Mouse (Mus musculus) inflammation-experienced regulatory T-cells, adult 6 months (primary cell): ENCODE measurements around the gene Bcl11b. TPM values are rescaled to one million over a fixed set of nuclear protein-coding genes. Genes with fewer than 3 reads are reported as not detected.

Source experiments
- ATAC-seq: one replicate; pipeline ENCODE4 v1.8.0; 2017
- polyA plus RNA-seq, 3 experiments: library from polyadenylated mRNA; unstranded; fragments of 100-300 nt; shearing (Covaris generic); gene quantifications; one replicate each; pipeline ENCODE4 v1.2.1; 2017

Bcl11b gene
- polyA plus RNA-seq, 3 experiments from 2014 or later: 26.0 to 46.3 (median 40.8) TPM

- peak; percentile 20 for ATAC-seq
Measured at GRCm38 (mm10) chr12:107930611-107931350, 72.6 kb downstream of the Bcl11b start.

DNA sequence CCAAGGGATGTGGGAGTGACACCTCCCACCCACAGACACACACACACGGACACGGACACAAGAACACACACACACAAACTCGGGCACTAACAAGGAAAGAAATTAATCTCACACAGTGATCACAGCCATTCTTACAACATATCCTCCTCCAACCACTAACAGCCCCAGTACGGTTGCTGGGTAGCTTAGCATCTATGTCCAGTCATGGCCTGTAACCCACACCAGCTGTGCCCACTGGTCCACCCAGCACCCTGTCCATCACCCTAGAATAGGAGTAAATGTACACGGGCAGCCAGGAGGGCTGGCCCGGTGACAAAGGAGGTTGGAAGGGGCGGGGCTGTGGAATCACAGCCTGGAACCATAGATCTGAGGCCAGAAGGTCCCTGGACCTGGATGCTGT is 74.5 kb downstream of the Bcl11b start:
- no peak for ATAC-seq

DNA sequence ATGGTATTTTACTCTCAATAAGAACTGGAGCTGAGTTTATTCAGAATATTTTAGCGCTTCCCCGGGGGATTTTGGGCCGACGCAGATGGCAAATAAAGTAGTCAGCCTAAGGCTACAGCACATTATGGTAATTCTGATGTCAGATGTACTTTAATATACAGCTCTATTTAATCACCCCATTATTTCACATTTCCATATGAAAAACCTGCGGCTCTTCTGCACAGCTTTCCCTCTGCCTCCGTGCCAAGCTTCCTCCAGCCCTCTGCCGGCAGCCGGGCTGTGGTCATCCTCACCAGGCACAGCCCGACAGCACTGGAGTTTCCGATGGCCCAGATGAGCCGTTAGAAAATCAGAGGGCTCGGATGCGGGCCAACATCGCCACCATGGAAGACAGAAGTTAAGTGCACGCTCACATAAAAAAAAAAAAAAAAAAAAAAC is 74.9 kb downstream of the Bcl11b start:
- ATAC-seq: no peak

GRCm38 (mm10) chr12:107927961-107928431 is 75.4 kb downstream of the Bcl11b start:
- peak; percentile 60 for ATAC-seq

- no peak for ATAC-seq
Measured at GRCm38 (mm10) chr12:107926074-107926855, 77.1 kb downstream of the Bcl11b start.

DNA sequence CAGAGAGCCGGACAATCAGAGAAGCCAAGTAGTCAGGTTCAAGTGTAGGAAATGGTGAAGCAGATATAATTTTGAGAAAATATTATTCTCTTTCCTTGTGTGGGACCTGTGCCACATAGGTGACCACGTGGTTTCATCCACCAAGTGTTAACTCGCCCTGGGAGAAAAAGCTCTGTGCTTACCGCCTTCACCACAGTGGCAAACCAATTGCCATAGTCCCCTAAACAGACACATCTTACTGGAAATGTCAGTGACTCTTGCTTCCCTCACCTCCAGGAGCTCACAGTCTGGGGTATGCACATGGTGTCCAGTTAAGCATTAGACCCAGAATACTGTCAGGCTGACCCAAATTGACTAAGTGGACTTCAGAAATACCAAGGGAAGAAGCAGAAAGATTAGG is 78.7 kb downstream of the Bcl11b start:
- no peak for ATAC-seq

DNA sequence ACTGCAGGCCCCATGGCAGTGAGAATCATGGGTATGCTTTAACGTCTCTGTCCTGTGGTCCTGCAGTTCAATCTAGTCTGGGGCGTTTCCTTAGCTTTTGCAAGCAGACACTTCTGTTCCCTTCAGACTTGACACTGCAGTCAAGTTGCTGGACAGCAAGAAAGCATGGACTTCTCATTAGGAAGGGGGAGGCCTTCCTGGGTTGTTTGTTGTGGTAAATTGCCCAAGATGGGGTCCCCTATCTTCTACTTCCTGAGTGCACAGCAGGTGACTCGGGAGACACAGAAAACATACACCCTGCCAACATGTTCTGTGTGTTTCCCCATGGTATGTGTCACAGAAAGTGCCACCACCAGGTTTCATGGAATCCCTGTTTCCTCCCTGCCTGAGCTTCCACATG is 79.4 kb downstream of the Bcl11b start:
- ATAC-seq: no peak

GRCm38 (mm10) chr12:107922180-107922579 is 81.2 kb downstream of the Bcl11b start:
- ATAC-seq: no peak

- peak; percentile 36 for ATAC-seq
Measured at GRCm38 (mm10) chr12:107921566-107921965, 81.8 kb downstream of the Bcl11b start.

- peak; percentile 39 for ATAC-seq
Measured at GRCm38 (mm10) chr12:107921154-107921553, 82.2 kb downstream of the Bcl11b start.

DNA sequence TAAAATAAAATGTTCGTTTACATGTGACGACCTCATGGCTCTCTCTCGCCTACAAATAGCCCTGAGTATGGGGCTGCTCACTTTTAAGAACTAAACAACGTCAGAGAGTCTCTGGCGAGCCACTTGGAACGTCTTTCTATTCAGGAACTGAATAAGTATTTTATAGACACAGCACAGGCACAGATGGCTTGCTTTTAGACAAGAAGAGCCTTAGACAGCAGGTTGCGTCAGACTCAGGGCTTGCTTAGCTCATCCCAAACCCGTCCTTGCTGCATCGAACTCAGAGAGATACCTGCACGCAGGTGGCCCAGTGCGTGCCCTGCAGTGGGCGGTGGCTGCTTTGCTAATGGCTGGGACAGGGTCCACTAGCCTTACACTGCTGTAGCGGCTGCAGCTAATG is 82.7 kb downstream of the Bcl11b start:
- ATAC-seq: no peak

GRCm38 (mm10) chr12:107920076-107920475 is 83.3 kb downstream of the Bcl11b start:
- peak; percentile 26 for ATAC-seq

- peak; percentile 39 for ATAC-seq
Measured at GRCm38 (mm10) chr12:107918779-107919178, 84.6 kb downstream of the Bcl11b start.

DNA sequence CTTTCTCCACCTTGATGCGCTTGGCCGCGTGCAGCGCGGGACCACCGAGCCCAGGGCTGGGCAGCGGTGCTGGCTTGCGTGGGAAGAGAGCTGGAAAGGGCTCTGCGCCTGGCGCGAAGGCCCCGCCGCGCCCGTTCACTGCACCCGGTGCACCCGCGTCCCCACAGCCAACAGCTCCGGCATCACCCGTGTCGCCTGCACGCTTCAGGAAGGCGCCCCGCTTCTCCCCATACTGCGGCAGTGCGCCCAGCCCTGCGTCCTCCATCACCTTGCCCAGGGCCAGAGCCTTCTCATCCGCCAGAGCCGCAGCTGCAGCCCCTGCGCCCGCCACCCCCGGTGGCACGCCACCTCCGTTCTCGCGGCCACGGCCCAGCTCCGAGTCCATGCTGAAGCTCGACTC is 87.4 kb downstream of the Bcl11b start:
- ATAC-seq: no peak

DNA sequence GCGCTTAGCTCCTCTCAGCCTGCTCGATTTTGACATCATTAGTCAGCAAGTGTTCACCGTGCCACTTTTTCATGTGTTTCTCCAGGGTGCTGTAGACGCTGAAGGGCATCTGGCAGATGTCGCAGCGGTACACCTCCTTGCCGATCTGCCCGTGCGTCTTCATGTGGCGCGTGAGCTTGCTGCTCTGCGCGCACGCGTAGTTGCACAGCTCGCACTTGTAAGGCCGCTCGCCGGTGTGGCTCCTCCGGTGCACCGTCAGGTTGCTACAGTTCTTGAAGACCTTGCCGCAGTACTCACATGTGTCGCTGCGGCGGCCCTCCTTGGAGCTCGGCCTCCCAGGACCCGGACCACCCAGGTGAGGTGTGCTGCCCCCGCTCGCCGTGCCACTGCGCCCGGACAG is 88.0 kb downstream of the Bcl11b start:
- ATAC-seq: no peak

GRCm38 (mm10) chr12:107908826-107909225 is 94.6 kb downstream of the Bcl11b start:
- peak; percentile 69 for ATAC-seq

GRCm38 (mm10) chr12:107905333-107905732 is 98.1 kb downstream of the Bcl11b start:
- no peak for ATAC-seq

DNA sequence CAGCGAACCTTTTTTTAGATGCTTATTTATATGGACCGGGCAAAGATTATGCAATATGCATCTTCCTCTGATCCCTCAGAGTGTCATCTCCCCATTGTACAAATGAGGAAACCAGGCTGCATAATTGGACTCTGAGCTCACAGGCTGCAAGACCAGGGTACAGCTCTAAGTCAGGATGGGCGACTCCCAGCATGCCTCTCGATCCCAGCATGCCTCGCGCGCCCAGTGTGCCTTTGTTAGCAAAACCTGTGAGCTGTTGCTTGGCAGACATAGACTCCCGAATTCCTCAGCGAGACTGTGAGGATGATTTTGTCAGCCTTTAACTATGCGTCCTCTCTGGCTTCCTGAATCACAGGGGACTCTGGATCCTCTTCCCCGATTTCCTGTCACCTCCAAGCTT is 98.9 kb downstream of the Bcl11b start:
- no peak for ATAC-seq

DNA sequence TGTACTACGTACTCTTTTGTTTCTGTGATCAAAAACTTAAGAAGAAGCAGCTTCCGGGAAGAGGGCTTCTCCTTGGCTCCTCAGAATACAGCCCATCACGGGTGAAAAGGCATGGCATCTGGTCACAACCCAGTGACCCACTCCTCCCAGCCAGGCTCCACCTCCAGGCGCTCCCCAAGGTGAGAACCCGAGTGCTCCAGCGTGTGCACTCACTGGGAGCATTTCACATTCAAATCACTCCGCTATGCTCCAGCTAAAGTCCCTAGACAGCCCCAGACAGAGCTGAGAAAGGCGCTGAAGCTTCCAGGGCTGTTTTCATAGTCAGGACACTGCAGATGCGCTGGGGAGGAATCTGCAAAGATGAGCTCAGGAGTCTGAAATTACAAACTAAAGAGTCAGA is 99.5 kb downstream of the Bcl11b start:
- no peak for ATAC-seq

- ATAC-seq: no peak
Measured at GRCm38 (mm10) chr12:107891449-107891848, 112.0 kb downstream of the Bcl11b start.

GRCm38 (mm10) chr12:107890326-107890725 is 113.1 kb downstream of the Bcl11b start:
- ATAC-seq: no peak

DNA sequence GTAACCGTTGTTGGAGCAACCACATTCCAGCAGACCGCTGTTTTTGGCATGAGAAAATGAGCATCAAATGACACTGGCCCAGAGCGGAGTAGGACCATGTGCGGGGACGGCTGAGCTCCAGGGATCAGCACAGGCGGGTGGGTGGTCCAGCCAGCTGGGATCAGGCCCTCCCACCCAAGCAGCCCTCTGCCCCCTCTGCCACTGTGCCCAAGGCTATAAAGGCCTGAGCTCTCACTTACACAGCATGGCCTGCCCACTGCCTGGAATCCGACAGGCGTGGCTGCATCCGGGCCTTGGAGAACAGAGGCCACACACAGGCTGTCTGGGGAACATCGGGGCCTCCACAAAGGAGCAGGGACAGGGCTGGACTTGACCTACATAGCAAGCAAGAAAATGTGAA is 113.6 kb downstream of the Bcl11b start:
- ATAC-seq: no peak

- ATAC-seq: no peak
Measured at GRCm38 (mm10) chr12:107888646-107889045, 114.8 kb downstream of the Bcl11b start.

- no peak for ATAC-seq
Measured at GRCm38 (mm10) chr12:107888049-107888448, 115.4 kb downstream of the Bcl11b start.
